Mouse (Mus musculus) cerebellum, postnatal 14 days (tissue): Measurements from ENCODE around the gene Anxa1.

ENCODE experiments used
- DNase-seq, 2 experiments: peaks; one replicate each; pipeline ENCODE4 v3.0.0; 2021; ENCODE audit warnings: mixed read lengths in 2 of 2

Gene Anxa1

DNA sequence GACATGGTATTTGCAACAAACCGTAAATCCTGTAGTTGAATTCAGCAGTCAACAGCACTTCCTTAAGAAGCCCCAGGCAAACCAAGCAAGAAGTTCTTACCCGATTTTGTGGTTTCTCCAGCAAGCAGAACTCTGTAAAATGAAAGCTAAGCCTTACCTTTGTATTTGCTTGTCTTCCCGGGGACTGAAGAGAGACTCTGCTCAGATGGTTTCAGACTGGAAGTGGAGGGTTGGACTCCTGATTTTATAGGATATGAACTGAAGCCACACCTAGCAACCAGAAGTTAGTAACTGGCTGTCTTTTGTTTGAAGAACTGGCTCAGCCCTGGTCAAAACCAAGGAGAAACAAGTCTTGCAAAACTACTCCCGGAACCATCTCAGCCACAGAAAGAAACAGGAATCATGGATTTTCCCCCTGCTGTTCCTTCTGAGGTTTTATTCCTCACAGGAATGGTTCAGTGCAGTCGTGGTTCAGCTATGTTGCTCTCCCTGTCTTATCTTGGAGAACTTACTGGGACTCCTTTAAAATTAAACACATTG lies at the start of gene Anxa1:
Gene Anxa1, minus strand, starts transcription at position 490 of the 540 bp plus-strand sequence.
- DNase-seq = no peak

DNA sequence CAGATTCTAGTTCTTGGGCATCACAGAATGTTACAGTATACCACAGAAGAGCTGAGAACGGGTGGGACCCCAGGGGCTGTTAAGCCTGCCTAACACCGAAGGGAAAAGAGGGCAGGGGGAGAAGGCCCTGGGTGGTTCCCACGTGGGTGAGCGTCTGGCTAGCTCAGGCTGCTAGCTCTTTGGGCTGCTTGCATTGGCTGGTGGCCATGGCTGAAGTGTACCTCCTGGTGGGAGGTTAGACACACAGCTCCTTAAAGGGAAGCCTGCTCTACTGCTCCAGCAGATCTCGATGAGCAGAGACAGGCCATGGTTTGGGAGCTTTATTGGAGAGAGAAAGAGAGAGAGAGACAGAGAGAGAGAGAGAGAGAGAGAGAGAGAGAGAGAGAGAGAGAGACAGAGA lies 46.3 kb upstream of the Anxa1 start:
- peak; percentile 29 to 47 for DNase-seq

DNA sequence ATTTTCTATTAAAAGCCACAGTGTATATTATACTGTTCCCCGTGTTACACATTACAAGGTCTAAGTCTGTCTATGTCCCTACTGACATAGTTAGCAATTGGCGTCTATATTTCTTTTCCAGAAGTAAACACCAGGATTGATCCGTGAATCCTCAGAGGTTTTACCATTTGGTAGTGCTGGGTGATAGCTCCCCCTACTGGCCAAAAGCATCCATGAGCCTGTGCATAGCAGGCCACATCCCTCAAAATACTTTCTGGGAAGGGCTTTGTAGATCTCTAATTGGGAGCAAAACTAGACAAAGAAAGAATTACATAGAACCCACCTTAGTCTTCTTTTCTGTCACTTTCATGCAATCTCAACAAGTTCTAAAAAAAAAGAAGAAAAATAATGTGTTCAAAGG lies 43.8 kb upstream of the Anxa1 start:
- DNase-seq = peak; percentile 67 to 75

DNA sequence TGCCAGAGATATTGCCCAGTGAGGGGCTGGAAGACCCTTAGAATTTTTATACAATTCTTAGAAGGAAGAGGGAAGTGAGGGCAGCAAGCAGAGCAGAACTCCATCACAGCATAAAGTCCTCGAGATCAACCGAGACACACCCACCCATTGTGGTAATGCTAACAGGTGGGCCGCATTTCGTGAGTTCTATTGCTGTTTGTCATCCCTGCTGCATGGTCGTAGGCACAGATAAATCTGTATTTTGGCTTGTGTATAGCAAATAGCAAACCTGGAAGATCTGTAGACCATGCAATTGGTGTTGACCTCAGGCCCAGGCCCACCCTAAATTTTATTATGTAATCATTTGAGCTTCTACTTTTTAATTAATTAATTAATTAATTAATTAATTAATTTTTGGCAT lies 43.2 kb upstream of the Anxa1 start:
- no peak for DNase-seq

DNA sequence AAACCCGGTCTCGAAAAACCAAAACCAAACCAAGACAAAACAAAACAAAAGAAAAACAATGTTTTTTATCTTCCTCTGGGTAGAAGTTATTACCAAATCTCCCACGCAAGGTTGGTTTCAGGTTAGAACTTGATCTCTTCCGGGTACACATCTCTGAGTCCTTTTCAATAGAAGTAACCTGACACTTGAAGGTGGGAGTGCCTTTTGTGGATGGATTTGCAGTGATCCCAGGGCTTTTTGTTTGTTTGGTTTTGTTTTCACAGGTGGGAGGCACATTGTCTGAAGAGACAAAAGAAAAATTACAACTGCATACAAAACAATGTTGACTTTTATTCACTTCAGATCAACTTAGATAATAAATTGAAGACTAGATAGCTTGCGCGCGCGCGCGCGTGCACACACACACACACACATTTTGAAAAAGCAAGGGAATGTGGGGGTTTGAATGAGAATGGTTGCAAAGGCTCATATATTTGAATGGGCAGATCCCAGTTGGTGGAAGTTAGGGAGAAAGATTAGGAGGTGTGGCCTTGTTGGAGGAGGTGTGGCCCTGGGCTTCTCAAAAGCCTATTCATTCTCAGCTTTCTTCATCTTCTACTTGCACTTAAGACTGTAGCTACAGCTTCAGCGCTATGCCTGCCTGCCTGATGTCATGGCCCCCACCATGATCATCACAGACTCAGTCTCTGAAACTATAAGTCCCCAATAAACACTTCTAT lies 35.9 kb upstream of the Anxa1 start:
- DNase-seq = no peak

DNA sequence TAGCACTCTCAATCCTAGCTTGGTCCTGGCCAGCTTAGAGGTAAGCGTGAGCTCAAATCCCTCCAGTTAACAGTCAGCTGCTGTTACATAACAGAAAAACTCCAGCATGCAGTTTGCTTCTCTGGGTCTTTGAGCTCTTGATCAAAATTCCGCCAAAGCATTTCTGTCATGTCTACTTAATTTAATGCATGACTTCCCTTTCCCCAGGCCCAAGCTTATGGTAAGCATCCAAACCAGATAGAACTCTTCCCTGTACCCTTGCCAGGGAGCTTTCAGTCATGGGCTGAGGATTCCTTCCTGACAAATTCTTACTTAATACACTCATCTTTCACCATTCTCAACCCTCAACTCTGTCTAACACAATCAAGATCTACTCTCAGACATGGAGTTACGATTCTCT lies 20.5 kb upstream of the Anxa1 start:
- DNase-seq = peak in 1 of 2 experiments; percentile 4

DNA sequence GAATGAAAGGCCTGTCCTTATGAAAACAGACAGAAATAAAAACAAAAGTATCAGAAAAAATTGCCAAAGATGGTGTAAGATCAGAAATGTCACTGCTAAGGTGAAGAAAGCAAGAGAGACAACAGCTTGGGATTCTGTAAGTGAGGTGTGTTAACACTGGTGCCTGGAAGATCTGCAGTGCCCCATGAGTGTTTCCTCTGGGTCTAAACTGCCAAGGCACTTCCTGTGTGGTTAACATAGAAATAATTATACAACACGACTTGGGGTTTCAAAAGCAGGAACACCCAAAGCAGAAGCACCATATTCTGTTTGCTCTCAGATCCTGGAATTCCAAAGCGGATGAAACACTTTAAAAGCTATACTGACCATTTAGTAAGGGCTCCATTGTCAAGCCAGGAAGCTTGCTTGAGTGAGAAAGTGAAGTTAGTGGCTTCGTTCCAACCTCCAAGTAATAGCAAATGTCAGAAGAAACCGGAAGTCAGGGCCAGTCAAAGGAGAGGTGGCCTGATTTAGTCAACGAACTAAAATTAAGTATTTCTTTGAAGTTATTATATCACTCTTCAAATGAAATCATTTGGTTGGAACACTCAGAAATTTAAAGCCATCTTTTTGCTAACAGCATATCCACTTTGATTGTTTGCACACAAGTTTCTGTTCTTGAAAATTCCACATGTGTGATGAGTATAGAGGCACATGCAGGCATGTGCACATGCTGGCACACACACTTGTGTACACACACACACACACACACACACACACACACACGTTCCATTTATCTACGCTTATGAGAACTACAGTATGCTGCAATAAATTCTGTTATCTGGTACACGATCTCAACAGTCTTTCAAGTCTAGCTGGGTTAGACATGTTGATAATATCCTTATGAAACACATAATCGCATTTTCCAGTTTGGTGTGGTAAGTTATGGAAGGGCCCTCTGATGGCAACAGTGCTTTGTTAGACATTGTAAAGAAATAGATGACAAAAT lies 19.1 kb upstream of the Anxa1 start:
- DNase-seq = no peak

DNA sequence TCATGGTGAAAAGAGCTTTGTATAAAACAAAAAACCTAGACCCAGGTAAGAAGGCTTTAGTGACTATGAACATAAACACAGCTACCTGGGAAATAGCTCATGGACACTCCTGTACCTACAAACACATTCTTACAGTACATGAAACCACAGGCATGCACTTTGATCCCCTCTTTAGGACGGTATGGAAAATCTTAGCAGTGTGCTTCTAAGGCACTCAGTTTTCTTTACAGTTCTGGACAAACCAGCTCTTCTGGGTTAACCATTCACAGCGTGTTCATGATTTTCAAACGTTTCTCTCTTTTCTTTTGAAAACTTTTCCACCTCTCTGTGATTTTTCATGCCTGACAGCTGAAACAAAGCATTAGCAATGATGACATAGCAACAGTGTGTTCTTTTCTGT lies 15.7 kb upstream of the Anxa1 start:
- no peak for DNase-seq

DNA sequence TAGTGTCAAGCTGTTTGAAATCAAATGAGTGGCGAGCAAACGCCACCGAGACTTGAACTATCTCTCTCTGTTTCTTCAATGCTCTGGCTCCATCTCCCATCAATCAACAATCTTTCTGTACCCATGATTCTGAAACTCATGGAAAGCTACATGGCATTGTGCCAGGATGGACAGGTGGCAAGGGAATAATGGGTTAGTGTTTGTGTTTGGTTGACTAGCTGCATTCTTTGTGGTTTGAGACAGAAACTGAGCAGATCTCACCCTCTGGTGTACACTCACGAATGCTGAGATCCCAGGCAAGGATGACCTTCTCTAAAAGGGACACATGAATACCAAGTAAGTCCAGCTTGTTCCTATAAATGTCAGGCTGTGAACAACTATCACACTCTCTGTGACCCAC lies 14.3 kb upstream of the Anxa1 start:
- peak; percentile 43 to 52 for DNase-seq

DNA sequence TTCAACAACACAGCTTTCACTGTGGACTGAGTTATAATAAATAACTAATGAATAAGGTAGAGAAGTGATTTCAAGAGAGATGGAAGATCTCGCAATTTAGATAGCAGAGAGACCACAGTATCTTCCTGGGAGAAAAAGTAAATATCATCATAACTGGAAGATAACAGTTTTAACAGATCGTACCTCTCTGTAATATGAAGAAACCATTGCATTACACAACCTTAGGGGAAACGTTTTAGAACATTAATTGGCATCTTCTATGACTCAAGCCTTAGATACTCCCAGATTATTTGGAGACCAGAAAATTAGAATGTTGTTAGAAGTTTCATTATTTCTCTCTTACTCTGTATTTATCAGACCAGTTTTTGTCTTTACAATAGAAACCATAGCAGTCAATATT lies 13.0 kb upstream of the Anxa1 start:
- DNase-seq = no peak

DNA sequence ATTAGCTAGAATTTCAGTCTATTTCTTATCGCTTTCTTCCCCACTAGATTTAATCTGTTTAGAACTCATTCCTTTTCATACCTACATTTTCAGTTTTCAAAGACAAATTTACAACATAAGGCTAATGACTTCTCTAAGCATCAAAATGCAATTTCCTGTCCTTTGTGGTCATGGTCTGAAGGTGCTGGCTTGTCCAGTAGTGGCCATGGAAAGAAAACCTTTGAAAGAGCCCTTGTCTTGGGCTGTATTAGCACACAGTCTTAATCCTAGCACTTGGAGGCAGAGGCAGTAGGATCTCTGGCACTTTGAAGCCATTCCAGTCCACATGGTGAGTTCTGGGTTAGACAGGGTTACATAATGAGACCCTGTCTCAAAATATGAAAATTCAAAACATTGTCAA lies 12.5 kb upstream of the Anxa1 start:
- no peak for DNase-seq

DNA sequence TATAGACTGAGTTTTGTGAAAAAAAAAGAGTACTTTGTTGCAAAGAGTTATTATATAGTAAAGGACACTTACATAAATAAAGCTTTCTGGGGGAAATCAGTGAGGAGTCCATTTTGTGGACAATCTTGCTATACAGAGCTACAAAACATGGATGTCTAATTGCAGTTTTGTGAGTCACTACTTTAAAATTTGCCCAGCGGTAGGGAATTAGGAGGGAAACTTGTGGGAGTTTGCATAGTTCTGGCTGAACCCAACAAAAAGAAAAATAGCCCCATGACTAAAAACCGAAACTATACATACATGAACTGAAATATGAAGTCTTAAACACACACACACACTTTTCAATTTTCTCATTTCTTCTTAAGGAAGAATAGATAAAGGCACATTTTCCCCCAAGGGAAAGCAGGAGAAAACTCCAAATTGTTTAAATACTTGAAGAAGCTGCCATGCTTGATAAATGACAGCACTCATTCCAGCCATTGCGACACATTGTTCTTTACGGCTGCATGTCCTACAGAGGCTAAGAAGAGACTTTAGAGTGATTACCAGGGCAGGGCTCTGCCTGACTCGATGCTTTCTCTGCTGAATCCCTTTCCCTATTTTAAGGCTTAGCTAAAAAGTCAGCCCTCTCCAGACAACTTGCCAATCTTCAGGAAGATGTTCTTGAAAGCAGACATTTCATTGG lies 11.9 kb upstream of the Anxa1 start:
- no peak for DNase-seq

DNA sequence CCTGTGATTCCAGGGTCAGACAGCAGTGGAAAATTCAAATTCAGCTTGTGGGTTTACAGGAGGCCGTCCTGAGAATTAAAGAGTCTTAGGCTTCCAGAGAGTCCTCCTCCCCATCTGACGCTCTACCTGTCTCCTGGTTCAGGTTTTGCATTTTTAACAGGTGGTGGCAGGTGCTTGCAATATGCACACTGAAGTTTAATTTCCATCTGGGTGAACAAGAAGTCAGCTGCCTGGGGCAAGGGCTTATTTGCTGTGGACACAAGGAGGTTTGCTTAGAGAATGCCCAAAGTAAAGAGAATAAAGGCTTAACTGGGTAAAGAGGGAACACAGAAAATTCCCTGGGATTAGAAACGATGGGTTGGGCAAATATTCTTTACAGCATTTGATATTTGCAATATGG lies 11.2 kb upstream of the Anxa1 start:
- DNase-seq = peak; percentile 10

DNA sequence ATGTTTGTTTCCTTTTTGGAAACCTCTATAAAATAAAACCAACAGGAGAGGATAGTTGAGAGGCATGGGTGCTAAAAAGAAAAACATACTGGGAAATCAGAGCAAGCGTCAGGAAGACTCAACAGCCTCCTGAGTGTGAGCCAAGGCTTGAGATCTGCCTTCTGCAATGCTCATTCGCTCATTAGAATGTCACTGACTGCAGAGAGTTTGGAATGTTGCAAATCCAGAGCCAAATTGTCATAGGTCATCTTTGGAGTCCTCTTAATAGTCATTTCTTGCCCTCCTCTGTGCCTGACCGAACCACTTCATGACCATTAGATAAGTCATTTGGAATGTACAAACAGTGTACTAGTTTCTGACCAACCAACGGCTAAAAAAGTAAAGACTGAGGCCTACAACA lies 8.4 kb upstream of the Anxa1 start:
- DNase-seq = no peak

DNA sequence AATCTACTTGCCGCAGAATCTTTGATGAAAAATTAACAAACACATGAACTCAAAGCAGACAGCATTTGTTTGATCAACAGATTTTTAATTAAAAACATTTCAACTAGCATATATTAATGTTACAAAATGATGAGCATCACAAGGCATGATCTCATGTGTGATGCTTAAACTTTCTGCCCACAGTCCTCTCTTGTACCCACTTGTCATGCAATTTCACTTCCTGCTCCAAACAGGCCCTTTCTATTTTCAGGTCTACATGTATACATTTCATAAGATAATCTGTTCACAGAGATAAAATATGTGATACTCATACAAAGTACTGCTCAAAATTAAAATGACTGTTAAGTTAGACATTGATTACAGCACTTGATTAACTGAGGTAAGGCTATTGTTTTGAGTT lies 6.3 kb upstream of the Anxa1 start:
- no peak for DNase-seq

DNA sequence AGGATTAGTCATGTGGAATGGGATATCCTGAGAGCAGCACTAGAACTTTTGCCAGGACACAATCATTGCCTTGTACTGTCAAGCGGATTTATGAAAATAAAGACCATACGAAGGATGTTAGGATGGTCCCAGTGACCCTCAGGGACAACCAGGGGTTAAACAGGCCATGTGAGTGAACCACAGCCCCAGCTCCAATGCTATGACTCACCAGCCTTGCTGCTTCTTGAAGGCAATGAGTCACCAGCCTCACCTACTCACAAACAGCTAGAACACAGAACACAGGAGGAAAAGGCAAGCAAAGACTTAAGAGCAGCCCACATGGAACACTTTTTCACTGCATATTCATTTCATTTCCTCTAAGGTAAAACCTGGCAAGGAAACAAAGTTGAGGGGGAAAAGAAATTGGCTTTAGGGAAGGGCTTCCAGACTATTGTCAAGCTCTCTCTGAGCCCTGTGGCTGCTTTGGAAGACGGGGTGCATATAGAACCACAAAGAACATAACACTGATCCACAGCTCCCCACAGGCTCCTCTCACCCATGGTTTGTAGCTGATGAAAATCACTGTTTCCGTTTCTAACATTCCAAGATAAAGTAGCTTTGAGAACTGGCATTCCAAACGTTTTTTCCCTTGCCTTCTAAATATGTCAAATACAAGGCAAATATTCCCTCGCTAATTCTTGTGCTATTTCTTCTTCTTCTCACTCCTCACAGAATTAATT lies 3.0 kb upstream of the Anxa1 start:
- DNase-seq = no peak

DNA sequence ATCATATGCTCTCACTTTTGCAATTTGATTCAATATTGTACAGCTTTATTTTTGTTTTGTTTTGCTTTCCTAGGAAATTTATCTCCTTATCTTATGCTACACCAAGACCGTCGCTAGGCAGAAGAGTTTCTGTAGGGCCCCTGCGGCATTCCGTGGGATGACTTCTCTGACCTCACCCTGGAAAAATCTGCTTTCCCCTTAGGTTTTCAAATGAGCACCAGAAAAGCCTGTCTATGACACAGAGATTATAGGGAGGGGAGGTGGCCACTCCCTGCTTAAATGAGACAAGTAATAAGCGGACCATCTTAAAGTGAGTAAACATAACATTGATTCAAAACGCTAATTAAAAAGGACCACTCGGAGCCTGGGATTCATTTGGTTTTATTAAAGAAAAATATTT lies 1.0 kb downstream of the Anxa1 start:
- DNase-seq = no peak

DNA sequence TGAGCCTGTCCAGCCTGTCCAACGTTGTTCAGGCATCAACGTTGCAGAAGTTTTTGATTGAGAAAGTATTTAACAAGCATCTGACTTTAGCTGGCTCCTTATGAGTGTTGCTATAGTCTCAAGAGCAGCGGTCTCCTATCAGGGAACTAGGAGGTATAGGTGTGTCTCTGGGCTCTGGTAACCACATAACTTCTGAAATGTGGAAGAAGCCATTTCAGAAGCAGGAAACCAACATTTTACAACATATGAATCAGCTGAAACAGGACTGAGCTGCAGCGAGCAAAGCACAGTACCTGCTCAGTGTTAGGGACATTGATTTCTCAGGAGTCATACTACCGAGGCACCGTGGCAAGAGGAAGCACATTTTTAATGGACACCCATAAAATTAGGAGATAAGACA lies 1.5 kb downstream of the Anxa1 start:
- no peak for DNase-seq

DNA sequence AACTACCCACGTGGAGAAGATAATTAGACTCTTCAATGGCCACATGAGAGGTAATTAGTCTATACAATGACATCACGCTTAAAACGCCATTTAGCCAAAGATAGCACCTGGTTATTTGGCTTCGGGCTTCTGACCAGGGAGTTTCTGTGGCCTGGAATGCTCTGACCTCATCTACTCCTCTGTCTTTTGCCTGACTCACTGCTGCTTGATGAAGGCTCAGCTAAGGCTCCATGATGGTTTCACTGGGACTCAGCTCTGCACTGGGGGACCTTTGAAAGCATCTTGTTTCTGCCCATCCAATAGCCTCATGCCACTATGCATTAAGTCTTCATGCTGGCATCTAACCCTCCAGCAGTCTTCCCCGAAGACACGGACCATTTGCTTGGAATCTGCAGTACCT lies 2.5 kb downstream of the Anxa1 start:
- DNase-seq = no peak

DNA sequence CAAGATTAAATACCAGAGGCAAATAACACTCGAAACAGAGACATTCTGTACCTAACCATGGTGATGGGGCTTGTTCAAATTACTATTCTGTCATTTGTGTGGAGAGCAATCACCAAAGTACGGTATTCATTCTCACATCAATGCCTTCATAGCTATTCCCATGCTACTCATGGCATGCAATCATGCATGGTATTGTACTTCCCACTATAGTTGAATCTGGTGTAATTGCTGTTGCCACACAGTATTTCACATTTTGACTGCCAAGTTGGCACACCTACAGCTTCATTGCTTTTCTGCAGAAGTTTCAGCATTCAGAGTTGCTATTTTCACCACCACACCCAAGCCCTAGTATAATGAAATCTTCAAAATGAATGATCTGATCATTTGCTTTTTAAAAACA lies 4.4 kb downstream of the Anxa1 start:
- no peak for DNase-seq

DNA sequence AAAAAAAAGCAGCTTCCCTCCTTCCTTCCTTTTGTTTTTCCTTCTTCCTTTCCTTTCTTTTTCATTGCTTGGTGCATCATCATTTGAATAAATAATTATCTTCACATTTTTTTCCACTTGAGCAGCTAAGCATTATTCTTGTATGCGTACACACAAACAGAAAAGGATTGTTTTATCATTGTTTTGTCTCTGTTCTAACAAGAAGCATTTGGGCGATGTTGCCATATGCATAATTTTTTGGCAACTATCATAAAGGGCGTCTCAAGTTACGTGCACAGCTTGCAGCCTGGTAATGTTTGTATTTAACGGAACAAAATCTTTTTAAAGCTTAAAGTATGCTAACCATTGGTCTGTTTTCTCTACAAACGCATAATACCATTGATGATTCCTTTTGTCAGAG lies 5.1 kb downstream of the Anxa1 start:
- no peak for DNase-seq

DNA sequence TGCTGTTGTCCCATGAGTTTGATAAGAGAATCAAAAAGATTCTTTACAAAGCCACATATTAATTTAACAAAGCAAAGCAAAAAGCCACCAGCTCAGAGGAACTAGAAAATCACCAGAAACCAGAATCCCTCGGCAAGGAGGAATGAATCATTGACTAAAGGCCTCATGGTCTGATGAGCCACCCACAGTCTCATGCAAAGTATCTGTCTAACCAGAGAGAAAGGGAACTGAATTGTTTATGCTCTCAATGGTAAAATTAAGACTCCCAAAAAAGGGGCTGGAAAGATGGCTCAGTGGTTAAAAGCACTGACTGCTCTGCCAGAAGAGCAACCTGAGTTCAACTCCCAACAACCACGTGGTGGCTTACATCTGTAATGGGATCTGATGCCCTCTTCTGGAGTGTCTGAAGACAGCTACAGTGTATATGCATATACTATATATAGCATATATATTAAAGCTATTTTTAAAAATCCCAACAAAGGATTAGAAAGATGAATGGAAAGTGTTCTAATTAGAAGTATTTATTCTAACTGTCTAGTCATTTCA lies 9.5 kb downstream of the Anxa1 start:
- no peak for DNase-seq
